Mouse (Mus musculus) adipose tissue, adult 10 weeks (tissue): ENCODE data around the gene Gm3532. TPM values are rescaled to one million over a fixed set of nuclear protein-coding genes. Genes with fewer than 3 reads are reported as not detected.

ENCODE experiments used
- polyA plus RNA-seq: library from polyadenylated mRNA; stranded (reverse); fragments of 350-450 nt; fragmentation: Illumina TruSeq; extraction: RNeasy Lipid Tissue Mini Kit (QIAGEN cat#74804); gene quantifications from one replicate; pipeline ENCODE4 v1.2.3, GENCODE M21; 2014; ENCODE audit warnings: low read depth, low replicate concordance

Gm3532 gene
- polyA plus RNA-seq = not detected

GRCm38 (mm10) chr14:5538196-5538595, at the start of gene Gm3532:
Gene Gm3532 (plus strand): TSS chr14:5538496.

GRCm38 (mm10) chr14:5501374-5501773, 36.9 kb upstream of the Gm3532 start, which contains the start of gene Gm3488:
Gene Gm3488 (plus strand): TSS chr14:5501674.

Other genes with a start within 250 kb of the Gm3532 start
- gene Gm3542, start 203.6 kb upstream of the Gm3532 start, polyA plus RNA-seq = not detected
- gene Gm3500, start 149.4 kb upstream of the Gm3532 start, polyA plus RNA-seq = not detected
- gene Gm3194, start 83.0 kb upstream of the Gm3532 start, polyA plus RNA-seq = 0.31 TPM
- not detected for gene Gm8246, start 60.7 kb upstream of the Gm3532 start, polyA plus RNA-seq
- not detected for gene Gm3187, start 54.3 kb upstream of the Gm3532 start, polyA plus RNA-seq
- gene Gm3488, start 36.8 kb upstream of the Gm3532 start, polyA plus RNA-seq = not detected
- not detected for gene Gm8265, start 94.5 kb downstream of the Gm3532 start, polyA plus RNA-seq
- not detected for gene Gm9603, start 149.0 kb downstream of the Gm3532 start, polyA plus RNA-seq
- gene Gm3373, start 203.1 kb downstream of the Gm3532 start, polyA plus RNA-seq = 0.66 TPM